Mouse (Mus musculus): ENCODE results near the gene Elf5. TPM values are rescaled to one million over a fixed set of nuclear protein-coding genes. Genes with fewer than 3 reads are reported as not detected.

Elf5 gene
- polyA plus RNA-seq (2012; ENCODE audit: insufficient read depth, insufficient read length, low replicate concordance, missing spikeins) = not detected in 2 replicates

GRCm38 (mm10) chr2:103411348-103411747 is at the start of gene Elf5:
Gene Elf5, plus strand, starts transcription at chr2:103411688.
- no peak for TF ChIP-seq CTCF (IDR thresholded peaks at IDR 0.05; ENCODE audit: insufficient read depth, low read depth, low read length)
- no peak for TF ChIP-seq POLR2A (IDR thresholded peaks at IDR 0.05; ENCODE audit: insufficient read depth, low read depth, low read length)
- H3K27ac ChIP-seq (ENCODE audit: insufficient read depth, low read depth, low read length) = no peak within 1 kb of the TSS
- 82% methylated on average over 6 of the region's 6 CpGs for WGBS
- no peaks in the 10 kb centered on the region for H3K4me1 ChIP-seq (ENCODE audit: control insufficient read depth, insufficient read depth, low read length)
- no peak within 1 kb of the TSS for H3K4me3 ChIP-seq (ENCODE audit: insufficient read depth, low read depth, low read length)

DNA sequence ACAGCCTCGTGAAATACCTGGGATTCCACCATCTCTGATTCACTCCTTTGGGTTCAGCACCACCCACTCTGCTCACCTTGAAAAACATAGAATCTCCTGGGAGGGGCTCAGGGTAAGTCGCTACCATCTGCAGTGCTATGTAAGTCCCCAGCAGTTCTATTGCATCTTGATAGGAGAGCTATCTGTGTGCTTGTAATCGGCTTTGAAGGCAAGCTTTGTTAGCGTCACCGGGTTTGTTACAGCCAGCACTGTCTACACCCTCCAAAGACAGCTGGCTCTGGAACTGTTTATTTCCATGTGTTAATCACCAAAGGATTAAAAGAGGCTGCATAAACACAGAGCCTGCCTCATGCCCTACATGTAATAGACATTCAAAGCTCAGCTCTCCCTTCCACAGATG is 38.9 kb upstream of the Elf5 start:
- WGBS = 40% methylated on average over 5 of the region's 5 CpGs
- Histone ChIP-seq H3K27ac (ENCODE audit: insufficient read depth, low read depth, low read length) (no peak overlapping the region), H3K4me3 (ENCODE audit: insufficient read depth, low read depth, low read length) (no peak overlapping the region), H3K4me1 (ENCODE audit: control insufficient read depth, insufficient read depth, low read length) (peaks cover 2% of the 10 kb centered on the region; the same call in 1 of the 2 replicates)
- TF ChIP-seq POLR2A (IDR thresholded peaks at IDR 0.05; ENCODE audit: insufficient read depth, low read depth, low read length) (no peak), CTCF (IDR thresholded peaks at IDR 0.05; ENCODE audit: insufficient read depth, low read depth, low read length) (no peak)

- no peaks in the 10 kb centered on the region for H3K4me1 ChIP-seq (ENCODE audit: control insufficient read depth, insufficient read depth, low read length)
- H3K4me3 ChIP-seq (ENCODE audit: insufficient read depth, low read depth, low read length) = no peak overlapping the region
- no peak overlapping the region for H3K27ac ChIP-seq (ENCODE audit: insufficient read depth, low read depth, low read length)
- WGBS = 68% methylated on average over 9 of the region's 9 CpGs
- TF ChIP-seq CTCF (IDR thresholded peaks at IDR 0.05; ENCODE audit: insufficient read depth, low read depth, low read length) (no peak), POLR2A (IDR thresholded peaks at IDR 0.05; ENCODE audit: insufficient read depth, low read depth, low read length) (no peak)
Observed at GRCm38 (mm10) chr2:103379502-103380160, 31.9 kb upstream of the Elf5 start.

DNA sequence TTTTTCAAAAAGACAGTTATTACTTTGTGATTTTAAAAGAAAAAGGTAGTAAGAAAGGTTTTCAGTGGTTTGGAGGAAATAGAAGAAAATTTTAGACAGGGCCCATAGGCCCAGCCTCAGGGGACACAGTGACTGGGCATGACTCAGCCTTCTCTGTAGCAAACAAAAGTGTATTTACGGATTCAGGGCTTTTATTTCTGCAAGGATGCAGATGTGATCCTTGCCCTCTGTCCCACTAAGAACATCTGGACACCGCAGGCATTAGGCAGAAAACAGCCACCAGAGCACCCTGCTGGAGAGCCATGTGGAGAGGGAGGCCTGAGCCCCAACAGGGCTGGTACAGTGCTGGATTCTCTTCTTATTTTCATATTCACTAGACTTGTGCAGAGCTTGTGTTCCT is 29.3 kb upstream of the Elf5 start:
- no peak overlapping the region for H3K4me3 ChIP-seq (ENCODE audit: insufficient read depth, low read depth, low read length)
- H3K4me1 ChIP-seq (ENCODE audit: control insufficient read depth, insufficient read depth, low read length) = no peaks in the 10 kb centered on the region
- WGBS = 73% methylated on average over 2 of the region's 2 CpGs
- TF ChIP-seq POLR2A (IDR thresholded peaks at IDR 0.05; ENCODE audit: insufficient read depth, low read depth, low read length) (no peak), CTCF (IDR thresholded peaks at IDR 0.05; ENCODE audit: insufficient read depth, low read depth, low read length) (no peak)
- H3K27ac ChIP-seq (ENCODE audit: insufficient read depth, low read depth, low read length) = no peak overlapping the region

DNA sequence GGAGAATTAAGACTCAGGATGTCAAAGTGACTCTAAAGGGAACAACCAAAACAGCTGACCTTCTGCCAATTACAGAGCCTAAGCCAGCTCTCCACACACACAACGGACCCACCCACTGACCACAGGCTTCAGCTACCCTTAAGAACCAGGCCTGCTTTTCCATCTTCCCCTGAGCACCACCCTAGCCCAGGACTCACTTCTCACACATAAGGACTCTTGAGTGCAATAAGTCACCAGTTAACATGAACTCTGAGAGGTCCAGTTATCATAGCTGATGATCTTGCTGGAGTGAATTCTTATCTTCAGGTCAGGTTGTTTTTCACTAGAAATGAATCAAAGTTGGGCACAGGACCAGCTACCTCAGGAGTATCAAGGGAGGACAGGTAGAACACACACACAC is 23.6 kb upstream of the Elf5 start:
- 81% methylated on average over 1 of the region's 1 CpGs for WGBS
- H3K4me1 ChIP-seq (ENCODE audit: control insufficient read depth, insufficient read depth, low read length) = no peaks in the 10 kb centered on the region
- no peak overlapping the region for H3K27ac ChIP-seq (ENCODE audit: insufficient read depth, low read depth, low read length)
- TF ChIP-seq POLR2A (IDR thresholded peaks at IDR 0.05; ENCODE audit: insufficient read depth, low read depth, low read length) (no peak), CTCF (IDR thresholded peaks at IDR 0.05; ENCODE audit: insufficient read depth, low read depth, low read length) (no peak)
- H3K4me3 ChIP-seq (ENCODE audit: insufficient read depth, low read depth, low read length) = no peak overlapping the region

- Histone ChIP-seq H3K4me3 (ENCODE audit: insufficient read depth, low read depth, low read length) (no peak overlapping the region), H3K27ac (ENCODE audit: insufficient read depth, low read depth, low read length) (no peak overlapping the region), H3K4me1 (ENCODE audit: control insufficient read depth, insufficient read depth, low read length) (no peaks in the 10 kb centered on the region)
- no peak for TF ChIP-seq CTCF (IDR thresholded peaks at IDR 0.05; ENCODE audit: insufficient read depth, low read depth, low read length)
- no peak for TF ChIP-seq POLR2A (IDR thresholded peaks at IDR 0.05; ENCODE audit: insufficient read depth, low read depth, low read length)
- 84% methylated on average over 1 of the region's 1 CpGs for WGBS
Observed at GRCm38 (mm10) chr2:103388311-103388710, 23.2 kb upstream of the Elf5 start.

DNA sequence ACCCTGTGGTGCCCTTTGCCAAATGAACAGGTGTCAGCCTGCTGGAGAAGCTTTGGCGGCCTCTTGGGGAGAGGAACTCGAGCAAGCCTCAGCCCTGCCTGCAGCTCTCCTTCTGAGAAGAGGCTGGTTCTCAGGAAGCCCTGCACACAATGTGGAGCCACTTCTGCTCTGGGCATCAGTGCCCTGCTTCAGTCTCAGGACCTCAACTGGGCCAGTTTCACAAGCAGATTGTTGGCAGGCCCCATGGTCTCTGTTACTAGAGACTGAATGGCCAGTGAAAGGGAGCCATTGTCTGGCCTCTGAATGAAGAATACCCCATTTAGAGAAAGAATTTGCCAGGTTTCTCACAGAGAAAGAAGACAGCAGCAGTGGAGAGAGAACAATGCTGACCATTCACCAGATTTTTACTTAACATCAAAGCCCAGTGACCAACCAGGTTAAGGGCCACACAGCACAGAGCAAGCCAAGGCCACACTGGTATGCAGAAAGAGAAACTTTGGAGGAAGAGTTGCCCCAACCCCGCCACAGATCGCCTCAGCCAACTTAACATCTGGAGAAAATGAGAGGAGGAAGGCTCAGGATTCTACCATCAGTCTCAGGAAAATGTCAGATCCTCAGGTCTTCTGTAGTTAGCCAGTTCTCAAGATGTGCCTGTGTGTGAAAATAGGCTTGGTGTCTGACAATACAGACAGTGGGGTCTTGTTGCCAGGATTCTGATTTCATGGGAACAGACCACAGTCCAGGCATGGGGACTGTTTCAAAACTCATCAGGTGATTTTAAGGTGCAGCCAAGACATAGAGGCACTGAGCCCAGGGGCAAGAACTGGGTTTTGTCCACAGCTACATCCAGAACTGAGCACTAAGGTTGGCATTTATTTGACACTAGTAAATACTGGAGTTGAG is 21.2 kb upstream of the Elf5 start:
- H3K27ac ChIP-seq (ENCODE audit: insufficient read depth, low read depth, low read length) = peak overlapping the region; percentile 29
- WGBS = 60% methylated on average over 4 of the region's 4 CpGs
- H3K4me1 ChIP-seq (ENCODE audit: control insufficient read depth, insufficient read depth, low read length) = no peaks in the 10 kb centered on the region
- H3K4me3 ChIP-seq (ENCODE audit: insufficient read depth, low read depth, low read length) = no peak overlapping the region
- TF ChIP-seq CTCF (IDR thresholded peaks at IDR 0.05; ENCODE audit: insufficient read depth, low read depth, low read length) (no peak), POLR2A (IDR thresholded peaks at IDR 0.05; ENCODE audit: insufficient read depth, low read depth, low read length) (no peak)

DNA sequence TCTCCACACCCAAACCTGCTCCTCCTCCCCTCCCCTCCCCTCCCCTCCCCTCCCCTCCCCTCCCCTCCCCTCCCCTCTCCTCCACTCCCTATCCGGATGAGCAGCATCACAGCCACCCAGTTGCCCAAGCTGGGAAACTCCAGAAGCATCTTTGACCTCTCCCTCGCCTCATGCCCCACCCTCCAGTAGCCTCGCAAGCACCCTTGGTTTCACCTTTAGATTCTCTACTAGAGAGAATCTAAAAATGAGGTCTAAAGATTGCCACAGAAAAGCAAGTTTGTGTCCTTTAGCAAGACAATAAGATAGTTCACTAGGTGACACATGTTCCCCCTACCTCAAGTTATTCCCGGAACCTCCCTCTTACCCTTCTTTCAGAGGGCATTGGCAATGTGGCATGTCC is 19.9 kb upstream of the Elf5 start:
- no peaks in the 10 kb centered on the region for H3K4me1 ChIP-seq (ENCODE audit: control insufficient read depth, insufficient read depth, low read length)
- TF ChIP-seq POLR2A (IDR thresholded peaks at IDR 0.05; ENCODE audit: insufficient read depth, low read depth, low read length) = no peak
- TF ChIP-seq CTCF (IDR thresholded peaks at IDR 0.05; ENCODE audit: insufficient read depth, low read depth, low read length) = no peak
- WGBS = over 99% methylated on average over 3 of the region's 4 CpGs
- no peak overlapping the region for H3K27ac ChIP-seq (ENCODE audit: insufficient read depth, low read depth, low read length)
- H3K4me3 ChIP-seq (ENCODE audit: insufficient read depth, low read depth, low read length) = no peak overlapping the region

GRCm38 (mm10) chr2:103398110-103398509 is 13.4 kb upstream of the Elf5 start:
- no peak for TF ChIP-seq POLR2A (IDR thresholded peaks at IDR 0.05; ENCODE audit: insufficient read depth, low read depth, low read length)
- no peak for TF ChIP-seq CTCF (IDR thresholded peaks at IDR 0.05; ENCODE audit: insufficient read depth, low read depth, low read length)
- Histone ChIP-seq H3K4me3 (ENCODE audit: insufficient read depth, low read depth, low read length) (no peak overlapping the region), H3K27ac (ENCODE audit: insufficient read depth, low read depth, low read length) (no peak overlapping the region), H3K4me1 (ENCODE audit: control insufficient read depth, insufficient read depth, low read length) (no peaks in the 10 kb centered on the region)
- WGBS = 57% methylated on average over 6 of the region's 6 CpGs
